Mouse (Mus musculus) stomach, postnatal 0 days (tissue): ENCODE measurements around the gene Tfip11.

Experiments used
- CTCF ChIP-seq: IDR thresholded peaks from 2 replicates; pipeline ENCODE4 v1.5.1; 2016; ENCODE audit warnings: antibody characterized with exemption, low read depth, mild to moderate bottlenecking, moderate library complexity
- EP300 ChIP-seq: optimal IDR thresholded peaks from 2 replicates; pipeline ENCODE3; 2016; ENCODE audit warnings: antibody characterized with exemption

DNA sequence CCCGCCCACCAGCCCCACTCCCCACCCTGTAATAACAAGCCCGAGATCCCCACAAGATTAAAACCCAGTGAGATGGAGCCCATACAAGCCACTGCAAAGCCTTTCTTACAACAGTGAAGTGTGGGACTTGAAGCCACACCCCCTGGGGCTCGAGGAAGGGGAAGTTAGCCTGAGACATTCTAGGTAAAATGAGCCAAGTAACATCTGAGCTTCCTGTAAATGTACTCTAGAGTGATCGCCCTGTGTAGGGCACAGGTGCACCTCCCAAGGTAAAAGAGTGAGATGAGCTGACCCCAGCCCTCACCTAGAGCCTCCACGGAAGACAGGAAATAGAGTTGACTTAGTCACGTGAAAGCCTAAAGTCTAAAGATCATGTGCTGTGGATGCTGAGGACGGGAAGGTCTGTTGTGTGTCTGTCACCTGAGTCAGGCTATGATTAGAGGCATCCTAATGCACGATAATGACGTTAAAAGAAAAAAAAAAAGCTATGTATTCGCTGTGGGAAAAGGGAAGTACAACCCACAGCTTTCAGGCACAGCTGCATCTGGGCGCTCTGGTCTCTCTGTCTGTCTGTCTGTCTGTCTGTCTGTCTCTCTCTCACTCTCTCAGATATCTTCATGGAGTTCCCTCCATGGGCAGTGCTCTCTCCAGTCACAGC, 39.0 kb upstream of the Tfip11 start:
- no peak for TF ChIP-seq CTCF
- no peak for TF ChIP-seq EP300
